In genomic region chr13:14800246-14800645, GRCm38 (mm10) we compare ENCODE assay signal across 23 mouse cellular contexts.
DNase-seq lines count a peak whose midpoint lies in the region; ATAC-seq and TF ChIP-seq lines count a peak whose summit lies in the region.
"Had no signal": no experiment of that assay in that cellular context is flagged by ENCODE, and none has a peak within 500 bp of the region (broad histone marks: within the 10 kb centered on the region; RNA-seq: fewer than 3 reads in every experiment).

No protein-coding gene starts in this region.

- no peak overlapping the region for H3K9ac ChIP-seq in kidney, embryonic 14.5 days (ENCODE audit: low read depth, low read length)
- H3K9ac ChIP-seq in intestine, postnatal 0 days (ENCODE audit: low read depth, low read length): no peak overlapping the region
- H3K9ac ChIP-seq: embryonic facial prominence, embryonic 12.5 days; limb, embryonic 12.5 days; liver, embryonic 12.5 days; neural tube, embryonic 12.5 days; stomach, embryonic 15.5 days had no signal

- H3K27me3 ChIP-seq in kidney, embryonic 14.5 days (ENCODE audit: control insufficient read depth, insufficient read depth, low read length): no peaks in the 10 kb centered on the region
- H3K27me3 ChIP-seq in intestine, postnatal 0 days (replicated peaks; ENCODE audit: control insufficient read depth, insufficient read depth, low read length): no peaks in the 10 kb centered on the region
- H3K27me3 ChIP-seq: CH12.LX; embryonic facial prominence, embryonic 12.5 days; limb, embryonic 12.5 days; liver, embryonic 12.5 days; megakaryocyte, embryonic 14.5 days; neural tube, embryonic 12.5 days; stomach, embryonic 15.5 days had no signal

- no peaks in the 10 kb centered on the region for H3K36me3 ChIP-seq in kidney, embryonic 14.5 days (ENCODE audit: control insufficient read depth, insufficient read depth, low read length)
- no peaks in the 10 kb centered on the region for H3K36me3 ChIP-seq in intestine, postnatal 0 days (ENCODE audit: control insufficient read depth, insufficient read depth)
- H3K36me3 ChIP-seq: embryonic facial prominence, embryonic 12.5 days; hindbrain, embryonic 10.5 days; limb, embryonic 12.5 days; liver, embryonic 12.5 days; neural tube, embryonic 12.5 days; stomach, embryonic 15.5 days had no signal

- no peaks in the 10 kb centered on the region for H3K9me3 ChIP-seq in kidney, embryonic 14.5 days (ENCODE audit: control insufficient read depth, low read length)
- no peaks in the 10 kb centered on the region for H3K9me3 ChIP-seq in intestine, postnatal 0 days (ENCODE audit: control insufficient read depth)
- H3K9me3 ChIP-seq: embryonic facial prominence, embryonic 12.5 days; limb, embryonic 12.5 days; liver, embryonic 12.5 days; megakaryocyte, embryonic 14.5 days; neural tube, embryonic 12.5 days; stomach, embryonic 15.5 days had no signal

- H3K4me2 ChIP-seq in kidney, embryonic 14.5 days (replicated peaks; ENCODE audit: low read depth, low read length): no peak overlapping the region
- no peak overlapping the region for H3K4me2 ChIP-seq in intestine, postnatal 0 days (replicated peaks; ENCODE audit: low read depth)
- H3K4me2 ChIP-seq: embryonic facial prominence, embryonic 12.5 days; limb, embryonic 12.5 days; liver, embryonic 12.5 days; neural tube, embryonic 12.5 days; stomach, embryonic 15.5 days had no signal

- DNase-seq in gastrocnemius, postnatal 10 days: peak; percentile 57
- no peak for DNase-seq in gastrocnemius, postnatal 25 days
- peak; percentile 9 for DNase-seq in kidney, postnatal 10 days
- peak; percentile 29 for DNase-seq in Muller cell, postnatal 12 days (ENCODE audit: inconsistent ontology term)
- peak; percentile 30 to 71 for DNase-seq in gastrocnemius, postnatal 4 days (ENCODE audit: low spot score in 2 of 2)
- DNase-seq: cerebellum, adult 9-10 months; kidney, adult 8-10 months; lung, adult 2 months; right cerebral cortex, adult 18-20 months; thymus, adult 2 months had no signal

- no peak overlapping the region for H3K4me3 ChIP-seq in kidney, embryonic 14.5 days (ENCODE audit: low read length)
- no peak overlapping the region for H3K4me3 ChIP-seq in intestine, postnatal 0 days (ENCODE audit: low read depth, low read length)
- H3K4me3 ChIP-seq: embryonic facial prominence, embryonic 12.5 days; heart, adult 2 months; hindbrain, embryonic 10.5 days; limb, embryonic 12.5 days; liver, embryonic 12.5 days; megakaryocyte, embryonic 14.5 days; neural tube, embryonic 12.5 days; stomach, embryonic 15.5 days had no signal

- no peak for ATAC-seq in kidney, embryonic 14.5 days (ENCODE audit: low FRiP score, low TSS enrichment)
- ATAC-seq in intestine, postnatal 0 days: no peak
- ATAC-seq in inflammation-experienced regulatory T-cells, adult 6 months: no peak
- ATAC-seq: forebrain, embryonic 14.5 days; liver, embryonic 12.5 days had no signal

- TF ChIP-seq CTCF in intestine, postnatal 0 days (IDR thresholded peaks at IDR 0.05; ENCODE audit: low read depth): no peak

- H3K27ac ChIP-seq in kidney, embryonic 14.5 days (ENCODE audit: low read depth, low read length): no peak overlapping the region
- H3K27ac ChIP-seq in intestine, postnatal 0 days (ENCODE audit: low read depth, low read length): no peak overlapping the region
- H3K27ac ChIP-seq: embryonic facial prominence, embryonic 12.5 days; heart, adult 2 months; hindbrain, embryonic 10.5 days; limb, embryonic 12.5 days; liver, embryonic 12.5 days; neural tube, embryonic 12.5 days; stomach, embryonic 15.5 days had no signal

- no peaks in the 10 kb centered on the region for H3K4me1 ChIP-seq in kidney, embryonic 14.5 days (ENCODE audit: control insufficient read depth, insufficient read depth, low read length)
- no peaks in the 10 kb centered on the region for H3K4me1 ChIP-seq in intestine, postnatal 0 days (replicated peaks; ENCODE audit: control insufficient read depth, insufficient read depth, low read length)
- H3K4me1 ChIP-seq: embryonic facial prominence, embryonic 12.5 days; limb, embryonic 12.5 days; liver, embryonic 12.5 days; megakaryocyte, embryonic 14.5 days; neural tube, embryonic 12.5 days; stomach, embryonic 15.5 days had no signal
